Mouse (Mus musculus) cerebellum, postnatal 10 days (tissue): ENCODE data around the gene Slc3a2.

ENCODE experiments used
- DNase-seq, 2 experiments: peaks; one replicate each; pipeline ENCODE4 v3.0.0; 2021; ENCODE audit warnings: mixed read lengths in 2 of 2

The Slc3a2 gene

GRCm38 (mm10) chr19:8662337-8662736, 60.8 kb downstream of the Slc3a2 start:
- DNase-seq: peak; percentile 72 to 73

DNA sequence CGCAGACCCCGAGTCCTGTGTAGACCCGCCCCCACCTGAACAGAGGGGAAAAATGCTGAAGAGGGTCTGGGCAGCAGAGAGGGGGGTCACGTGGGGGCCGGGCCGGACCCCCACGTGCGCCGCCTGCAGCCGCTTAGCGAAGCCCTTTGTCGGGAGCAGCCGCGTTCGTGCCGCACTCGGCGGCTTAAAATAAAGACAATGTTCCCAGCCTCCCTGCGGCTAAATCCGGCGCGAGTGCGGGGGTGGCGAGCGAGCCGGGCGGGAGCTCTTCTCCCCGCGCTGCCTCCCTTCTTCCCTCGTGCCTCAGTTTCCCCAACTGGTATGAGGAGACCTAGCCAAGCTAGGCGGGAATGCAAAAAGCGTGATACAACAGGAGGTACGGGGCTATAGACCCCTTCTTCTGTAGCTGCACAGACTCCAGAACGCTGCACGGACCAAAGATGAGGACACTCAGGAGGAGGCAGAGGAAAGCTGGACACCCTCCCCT, 61.3 kb downstream of the Slc3a2 start:
- peak; percentile 35 to 37 for DNase-seq
